Mouse (Mus musculus) T-helper 1 cell (primary cell): ENCODE measurements around the gene Cxxc4.
"Not testable (repeated sequence)": the region's sequence is repeated elsewhere in the genome, so short reads cannot be mapped to it uniquely, and the experiment has no call there.

ENCODE experiments used
- in situ Hi-C: fragments of 300-600 bp; cut with MboI, MseI; formaldehyde crosslinking; loops from one replicate; pipeline ENCODE4 v1.15.1; 2025; ENCODE audit warnings: high pct_unique_total_duplicates

Cxxc4 gene

GRCm38 (mm10) chr3:134236414-134237112, at the start of gene Cxxc4:
Cxxc4 (plus strand) TSS chr3:134236484.
- in situ Hi-C loops: no loop called here

- in situ Hi-C loops: no loop called here
These were observed 47.0 kb upstream of the Cxxc4 start for GRCm38 (mm10) chr3:134188979-134189946.

- in situ Hi-C loops: no loop called here
These were observed 46.2 kb upstream of the Cxxc4 start for GRCm38 (mm10) chr3:134190046-134190445.

- in situ Hi-C loops: no loop called here
These were observed 36.4 kb upstream of the Cxxc4 start for GRCm38 (mm10) chr3:134199892-134200291.

- in situ Hi-C loops: no loop called here
These were observed 29.7 kb upstream of the Cxxc4 start for GRCm38 (mm10) chr3:134206624-134207023.

- in situ Hi-C loops: no loop called here
These were observed 25.3 kb upstream of the Cxxc4 start for GRCm38 (mm10) chr3:134210950-134211349.

- in situ Hi-C loops: not testable (repeated sequence)
These were observed 16.4 kb upstream of the Cxxc4 start for GRCm38 (mm10) chr3:134219881-134220280.

GRCm38 (mm10) chr3:134221002-134221401, 15.3 kb upstream of the Cxxc4 start:
- in situ Hi-C loops: no loop called here

- in situ Hi-C loops: no loop called here
These were observed 13.7 kb upstream of the Cxxc4 start for GRCm38 (mm10) chr3:134222593-134222992.

GRCm38 (mm10) chr3:134223956-134224355, 12.3 kb upstream of the Cxxc4 start:
- in situ Hi-C loops: no loop called here

GRCm38 (mm10) chr3:134225928-134226327, 10.4 kb upstream of the Cxxc4 start:
- in situ Hi-C loops: no loop called here

- in situ Hi-C loops: no loop called here
These were observed 3.5 kb upstream of the Cxxc4 start for GRCm38 (mm10) chr3:134232753-134233152.

GRCm38 (mm10) chr3:134235491-134236413, 532 bp upstream of the Cxxc4 start:
- in situ Hi-C loops: no loop called here

- in situ Hi-C loops: no loop called here
These were observed 975 bp downstream of the Cxxc4 start for GRCm38 (mm10) chr3:134237113-134237805.

- in situ Hi-C loops: no loop called here
These were observed 2.5 kb downstream of the Cxxc4 start for GRCm38 (mm10) chr3:134238621-134239310.

GRCm38 (mm10) chr3:134239321-134239970, 3.2 kb downstream of the Cxxc4 start:
- in situ Hi-C loops: no loop called here

GRCm38 (mm10) chr3:134239971-134240717, 3.9 kb downstream of the Cxxc4 start:
- in situ Hi-C loops: no loop called here

- in situ Hi-C loops: no loop called here
These were observed 4.4 kb downstream of the Cxxc4 start for GRCm38 (mm10) chr3:134240718-134241025.

GRCm38 (mm10) chr3:134243168-134243849, 7.0 kb downstream of the Cxxc4 start:
- in situ Hi-C loops: no loop called here
